Mouse (Mus musculus) monocyte, adult 5-6 weeks (primary cell): ENCODE data around the gene Nxph1. TPM values are rescaled to one million over a fixed set of nuclear protein-coding genes. Genes with fewer than 3 reads are reported as not detected.

Experiments
- ATAC-seq: fragments of 153-309, 156-312 bp; replicated peaks from 2 replicates; pipeline ENCODE4 v1.8.0; 2017; ENCODE audit warnings: mild to moderate bottlenecking; ENCODE audit not compliant: low TSS enrichment, insufficient number of reproducible peaks, severe bottlenecking, poor library complexity, low FRiP score
- total RNA-seq: library from RNA; stranded (forward); fragments of 200-1000, 200-491, 200-594 nt; gene quantifications from 3 replicates; pipeline ENCODE4 v1.2.3, GENCODE M21; 2017

The Nxph1 gene
- total RNA-seq, 1 experiment from 2014 or later: not detected

GRCm38 (mm10) chr6:9077793-9078689 lies 129.8 kb downstream of the Nxph1 start:
- ATAC-seq: no peak

- ATAC-seq: no peak
Measured at GRCm38 (mm10) chr6:9083851-9084250, 135.6 kb downstream of the Nxph1 start.

DNA sequence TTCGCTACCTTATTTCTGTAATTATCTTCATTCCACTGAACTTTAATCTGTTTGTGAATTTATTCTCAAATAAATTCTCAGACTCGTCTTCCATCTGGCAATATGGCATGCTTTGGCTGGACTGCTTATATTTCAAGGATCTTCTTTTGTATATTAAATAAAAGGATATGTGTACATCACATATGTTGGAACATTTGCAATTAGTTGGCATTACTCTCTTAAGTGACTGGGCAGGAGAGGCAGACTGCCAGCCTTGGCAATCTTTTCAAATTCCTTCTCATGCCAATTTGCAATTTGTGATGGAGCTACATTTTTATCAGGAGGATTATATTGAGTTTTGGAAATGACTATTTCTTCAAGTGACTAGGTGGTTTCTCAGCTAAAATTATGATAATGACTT lies 149.1 kb downstream of the Nxph1 start:
- no peak for ATAC-seq

DNA sequence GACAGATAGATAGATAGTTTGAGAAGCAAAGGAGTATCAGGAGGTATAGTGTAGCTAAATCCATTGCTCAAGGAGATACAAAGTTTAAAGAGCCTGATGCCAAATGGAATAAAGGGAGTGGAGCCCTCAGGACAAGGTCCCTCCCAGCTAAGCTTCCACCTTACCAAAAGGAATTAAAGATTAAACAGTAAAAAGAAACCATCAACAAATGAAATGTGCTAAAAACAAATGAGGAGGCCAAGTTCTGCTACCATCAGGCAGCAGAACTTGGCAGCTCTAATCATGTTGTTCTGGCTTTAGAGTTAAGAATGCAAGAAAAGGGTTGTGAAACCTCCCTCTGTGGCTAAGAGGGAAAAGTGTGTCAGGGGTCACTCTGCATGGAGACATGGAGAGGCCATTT lies 159.1 kb downstream of the Nxph1 start:
- ATAC-seq: no peak

DNA sequence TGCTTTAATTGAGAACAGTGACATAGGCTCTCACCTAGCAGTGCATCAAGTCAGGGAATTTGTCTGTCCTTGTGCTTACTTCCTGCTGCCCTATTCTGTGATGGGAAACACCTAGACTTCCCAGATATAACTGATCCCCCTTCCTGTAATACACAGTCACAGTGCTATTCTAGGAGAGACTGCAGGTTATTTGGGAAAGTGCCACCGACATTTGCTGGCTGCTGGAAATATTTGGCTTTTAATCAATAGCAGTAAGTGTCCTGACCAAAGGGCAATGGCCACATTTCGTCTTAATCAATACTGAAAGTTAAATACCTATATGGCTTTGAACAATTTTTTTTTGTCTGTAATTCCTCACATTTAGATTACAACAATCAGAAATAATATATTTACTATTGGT lies 170.9 kb downstream of the Nxph1 start:
- no peak for ATAC-seq

DNA sequence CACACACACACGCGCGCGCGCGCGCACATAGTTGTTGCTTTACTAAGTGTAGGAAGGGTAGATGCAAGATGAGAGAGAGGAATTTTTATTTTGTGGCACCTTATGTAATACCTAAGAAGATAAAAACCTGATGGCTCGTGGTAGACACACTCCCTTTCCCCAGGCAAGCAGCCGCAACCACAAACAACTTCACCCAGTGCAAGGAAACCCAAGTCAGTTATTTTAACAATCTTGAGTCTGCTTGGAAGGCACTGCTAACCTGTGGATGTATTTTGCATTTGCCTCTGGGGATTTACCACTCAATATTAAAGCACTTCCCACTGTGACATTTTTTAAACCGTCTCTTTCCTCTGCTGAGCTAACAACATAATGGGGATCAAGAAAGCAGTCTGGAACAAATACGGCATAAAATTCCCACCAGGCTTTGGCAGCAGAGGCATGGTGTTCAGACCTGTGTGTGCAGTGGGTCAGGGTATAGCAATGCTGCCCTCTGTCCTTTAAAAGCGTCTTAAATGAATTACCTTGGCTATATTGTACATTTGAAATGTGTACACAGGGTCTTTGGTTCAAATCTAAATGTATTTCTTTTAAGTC lies 176.2 kb downstream of the Nxph1 start:
- ATAC-seq: no peak

GRCm38 (mm10) chr6:9133589-9134279 lies 185.5 kb downstream of the Nxph1 start:
- ATAC-seq: no peak

GRCm38 (mm10) chr6:9147966-9148365 lies 199.7 kb downstream of the Nxph1 start:
- no peak for ATAC-seq

DNA sequence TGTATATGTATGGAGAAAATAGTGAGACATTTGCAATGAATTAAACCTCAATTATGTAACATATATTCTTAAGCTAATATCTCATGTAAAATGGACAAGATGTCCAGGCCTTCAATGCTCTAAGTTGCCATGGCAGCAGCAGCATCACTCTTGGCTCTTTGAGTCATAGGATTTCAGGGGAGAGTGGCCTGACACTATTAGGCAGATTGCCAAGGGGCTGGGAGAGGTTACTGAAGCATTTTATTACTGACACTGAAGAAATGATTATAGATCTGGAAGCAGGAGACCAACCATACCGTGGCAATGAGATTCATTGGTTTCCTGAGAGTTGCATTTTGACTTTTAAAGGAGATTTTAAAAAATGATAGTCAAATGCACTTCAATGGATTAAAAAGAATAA lies 201.6 kb downstream of the Nxph1 start:
- ATAC-seq: no peak

DNA sequence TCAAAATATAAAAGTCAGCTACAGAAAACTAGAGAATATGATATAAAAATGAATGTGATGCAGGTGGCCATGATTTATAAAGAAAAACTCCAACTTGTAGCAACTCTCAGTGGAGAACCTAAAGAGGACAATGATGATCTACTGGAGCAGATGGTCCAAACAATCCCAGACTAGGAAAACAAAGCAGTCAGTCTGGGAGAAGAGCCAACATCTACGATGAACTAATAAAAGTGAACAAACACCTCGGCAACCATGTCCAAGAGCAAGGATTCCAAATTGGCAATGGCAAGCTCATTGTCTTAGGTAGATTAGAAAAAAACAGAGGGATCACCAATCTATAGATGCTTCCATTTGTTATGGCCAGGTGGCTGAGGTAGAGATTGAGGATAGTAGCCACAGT lies 211.0 kb downstream of the Nxph1 start:
- ATAC-seq: no peak

DNA sequence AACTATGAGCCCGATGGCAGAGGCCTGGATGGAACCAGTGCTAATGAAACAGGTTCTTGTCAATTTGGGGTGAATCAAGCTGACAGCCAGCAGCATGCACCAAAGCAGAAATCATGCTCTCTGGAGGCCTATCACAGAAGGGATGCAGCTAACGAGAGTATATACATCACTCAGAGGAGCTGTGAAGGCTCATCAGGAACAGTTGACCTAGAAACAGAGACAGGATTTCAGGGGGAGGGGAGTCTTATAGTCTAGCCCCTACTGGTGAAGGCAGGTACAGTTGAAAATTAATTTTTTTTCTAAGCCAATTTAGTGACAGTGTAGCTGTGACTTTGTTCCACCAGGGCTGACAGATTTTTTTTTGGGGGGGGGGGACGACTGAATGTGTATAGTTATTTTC lies 234.2 kb downstream of the Nxph1 start:
- ATAC-seq: no peak

DNA sequence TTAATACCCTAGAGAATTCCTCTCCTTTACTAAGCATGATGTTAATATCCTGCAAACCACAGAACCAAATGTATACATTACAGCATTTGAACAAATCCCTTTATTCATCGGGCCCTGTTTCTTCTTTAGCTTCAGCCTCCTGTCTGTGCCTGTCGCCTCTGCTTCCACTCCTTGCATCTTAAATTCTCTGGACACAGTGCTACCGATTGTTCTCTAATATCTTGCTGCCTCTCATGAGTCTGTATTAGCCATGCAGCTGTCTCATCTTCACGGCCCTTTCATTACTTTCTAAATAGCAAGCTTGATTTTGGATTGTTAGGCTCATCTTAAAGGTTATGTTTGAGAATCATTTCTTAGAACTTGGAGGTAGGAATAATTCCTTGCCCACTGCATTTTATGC lies 262.5 kb downstream of the Nxph1 start:
- no peak for ATAC-seq

- ATAC-seq: no peak
Measured at GRCm38 (mm10) chr6:9220724-9221453, 272.7 kb downstream of the Nxph1 start.

- ATAC-seq: no peak
Measured at GRCm38 (mm10) chr6:9234802-9235201, 286.6 kb downstream of the Nxph1 start.

DNA sequence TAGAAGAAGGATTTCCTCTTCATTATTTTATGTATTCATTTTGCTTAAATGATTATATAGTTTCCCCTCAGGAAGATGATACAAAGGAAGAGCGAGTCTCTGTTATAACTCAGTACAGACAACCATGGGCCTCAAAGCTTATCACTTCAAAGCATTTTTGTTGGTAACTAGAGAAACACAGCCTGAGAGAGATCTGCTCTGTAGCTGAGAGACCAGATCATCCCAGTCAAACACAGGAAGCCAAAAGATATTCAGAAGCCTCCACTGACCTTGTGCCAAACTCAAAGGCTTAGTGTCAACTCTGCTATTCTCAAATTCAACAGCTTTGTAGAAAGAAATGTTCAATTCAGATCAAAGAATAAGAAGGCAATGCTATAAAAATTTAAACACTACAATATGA lies 319.8 kb downstream of the Nxph1 start:
- no peak for ATAC-seq
